Mouse (Mus musculus) gastrocnemius, adult 2 months (tissue): ENCODE results near the gene Atf7ip. TPM values are rescaled to one million over a fixed set of nuclear protein-coding genes. Genes with fewer than 3 reads are reported as not detected.

Source experiments
- DNase-seq: peaks from one replicate; pipeline ENCODE4 v3.0.0; 2022
- H3K27ac ChIP-seq: fragments of 200-600 bp; 2 replicates; pipeline ENCODE4 v1.8.1; 2022; ENCODE audit warnings: mild to moderate bottlenecking
- H3K4me3 ChIP-seq: fragments of 200-600 bp; 2 replicates; pipeline ENCODE4 v1.8.1; 2022; ENCODE audit warnings: mild to moderate bottlenecking, moderate library complexity
- CTCF ChIP-seq: fragments of 200-600 bp; IDR thresholded peaks from 2 replicates; pipeline ENCODE4 v1.8.1; 2022; ENCODE audit warnings: antibody characterized with exemption, mild to moderate bottlenecking, moderate library complexity
- intact Hi-C: fragments of 180-260 bp; cut with DNase I; formaldehyde crosslinking; loops from one replicate; pipeline ENCODE4 v1.15.1; 2025
- total RNA-seq, 2 experiments: library from RNA; stranded (reverse); gene quantifications; 2 replicates each; pipeline ENCODE4 v1.2.3; 2021

Atf7ip gene
- total RNA-seq, 2 experiments from 2014 or later = 43.4 to 46.9 TPM

DNA sequence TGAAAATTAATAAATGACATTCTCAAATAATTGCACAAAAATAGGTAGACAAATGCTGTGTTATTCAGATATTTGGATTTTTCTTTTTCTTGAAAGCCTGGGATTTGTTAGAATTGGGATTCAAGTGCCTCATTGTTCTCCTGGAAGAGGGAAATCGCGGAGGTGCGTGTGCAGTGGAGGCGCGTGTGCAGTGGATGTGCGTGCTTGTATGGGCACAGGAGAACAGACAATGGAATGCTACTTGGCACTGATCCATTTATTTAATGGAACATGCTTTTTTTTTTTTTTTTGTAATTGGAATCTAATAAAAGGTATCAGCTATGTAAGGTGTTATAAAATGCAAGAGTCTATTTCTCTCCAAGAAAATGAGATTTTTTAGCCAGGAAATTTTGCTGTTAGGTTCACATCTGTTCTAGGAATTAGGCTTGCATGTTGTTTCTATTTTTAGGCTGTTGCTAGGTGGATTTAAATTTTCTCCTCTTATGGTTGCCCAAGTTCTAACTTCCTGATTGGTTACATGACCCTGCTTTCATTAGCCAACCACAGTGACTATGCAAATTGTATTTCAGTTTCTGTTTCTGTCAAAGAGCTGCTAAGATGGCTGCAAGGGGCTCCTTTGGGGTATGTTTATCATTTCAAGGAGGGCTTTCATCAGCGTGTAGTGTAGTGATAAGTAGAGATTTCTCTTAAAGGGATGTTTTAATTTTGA is 44.8 kb downstream of the Atf7ip start:
- no peak for DNase-seq
- H3K4me3 ChIP-seq = peak overlapping the region; percentile 63
- intact Hi-C loops = no loop called here

DNA sequence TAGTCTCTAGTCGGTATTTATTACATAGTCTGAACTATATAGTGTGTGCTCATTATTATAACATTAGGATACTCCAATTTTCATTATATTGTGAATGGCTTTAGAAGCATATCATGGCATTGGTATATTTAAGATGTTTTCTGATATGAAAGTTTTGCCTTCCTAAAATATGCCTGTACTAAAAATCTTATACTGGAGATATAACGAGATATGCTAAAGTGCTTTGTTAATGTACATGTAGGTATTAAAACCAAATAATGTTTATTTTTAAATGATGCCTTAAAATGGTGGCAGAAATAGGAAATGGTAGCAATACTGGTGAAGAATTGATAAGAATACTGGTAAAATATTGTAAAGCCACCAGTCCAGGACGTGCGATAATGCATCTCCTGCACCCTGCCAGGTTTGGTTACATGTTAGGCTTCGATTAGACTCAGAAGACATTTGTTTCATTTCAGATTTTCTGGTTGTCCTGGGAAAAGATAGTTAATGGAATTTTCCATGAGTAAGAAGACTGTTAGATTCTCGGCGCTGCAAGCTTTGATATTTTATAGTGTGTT is 45.7 kb downstream of the Atf7ip start:
- TF ChIP-seq CTCF = no peak
- intact Hi-C loops = no loop called here
- Histone ChIP-seq H3K4me3 (peak overlapping the region; percentile 63), H3K27ac (peak overlapping the region; percentile 68)
- no peak for DNase-seq

More for the DNA sequence above, 44.8 kb downstream of the Atf7ip start:
- peak overlapping the region; percentile 68 for H3K27ac ChIP-seq
- TF ChIP-seq CTCF = no peak

DNA sequence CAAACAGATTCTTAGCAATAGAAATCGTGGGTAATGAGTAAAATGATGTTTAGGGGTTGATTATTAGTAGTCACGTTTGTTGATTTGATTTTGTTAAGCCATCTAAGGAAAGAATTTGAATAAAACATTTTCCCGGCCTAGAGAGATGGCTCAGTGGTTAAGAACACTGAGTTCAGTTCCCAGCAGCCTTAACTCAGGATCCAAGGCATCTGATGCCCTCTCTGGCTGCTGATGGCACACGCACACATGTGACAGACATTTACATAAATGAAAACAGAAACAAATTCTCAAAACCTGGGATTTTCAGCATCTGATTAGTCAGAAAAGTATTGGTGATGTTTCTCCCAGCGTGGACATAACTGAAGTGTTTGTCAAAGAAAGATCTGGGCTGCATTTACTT is 47.2 kb downstream of the Atf7ip start:
- H3K27ac ChIP-seq = peak overlapping the region; percentile 74
- no peak for DNase-seq
- intact Hi-C loops = no loop called here

GRCm38 (mm10) chr6:136553767-136554569 is 48.0 kb downstream of the Atf7ip start:
- Histone ChIP-seq H3K4me3 (peak overlapping the region; percentile 36; the same call in 1 of the 2 replicates), H3K27ac (peak overlapping the region; percentile 74)
- no peak for DNase-seq
- peak; percentile 34 for TF ChIP-seq CTCF
- intact Hi-C loops = loop anchor here (2.0 kb wide), 1 partner anchor 29 kb away; no protein-coding TSS in a partner anchor

More for the DNA sequence above, 47.2 kb downstream of the Atf7ip start:
- H3K4me3 ChIP-seq = no peak overlapping the region
- no peak for TF ChIP-seq CTCF

DNA sequence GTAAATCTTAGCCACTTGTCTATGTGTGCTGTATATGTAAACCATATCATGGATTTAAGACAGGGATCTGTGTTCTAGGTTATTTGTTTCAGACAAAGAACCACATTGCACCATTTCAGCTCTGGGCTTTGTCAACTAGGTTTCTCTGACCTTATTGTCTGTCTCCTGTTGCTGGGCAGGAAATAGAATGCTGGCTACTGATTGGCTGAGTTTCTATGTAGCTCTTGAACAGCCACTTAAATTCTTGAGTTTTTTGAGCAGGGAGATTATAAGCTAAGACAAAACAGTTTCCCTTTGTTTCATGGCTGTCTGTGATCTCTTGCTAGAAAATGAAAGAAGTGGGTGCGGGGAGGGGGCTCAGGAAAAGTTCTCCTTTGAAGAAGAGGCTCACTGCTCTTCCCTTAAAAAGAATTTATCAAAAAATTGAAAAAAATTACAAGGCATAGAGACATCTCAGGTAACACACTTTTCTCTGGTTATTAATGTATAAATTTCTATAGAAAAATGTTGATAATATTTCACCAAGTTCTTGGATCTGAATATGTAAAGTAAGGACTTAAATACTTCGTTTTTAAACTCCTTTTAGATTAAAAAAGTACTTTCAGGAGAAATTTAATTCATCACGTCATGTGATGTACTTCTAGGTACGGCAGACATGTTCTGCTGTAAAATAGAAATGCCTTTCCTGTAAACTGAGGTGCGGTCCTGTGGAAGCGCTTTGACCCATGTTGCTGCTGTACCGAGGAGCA is 49.0 kb downstream of the Atf7ip start:
- TF ChIP-seq CTCF = no peak
- DNase-seq = no peak

DNA sequence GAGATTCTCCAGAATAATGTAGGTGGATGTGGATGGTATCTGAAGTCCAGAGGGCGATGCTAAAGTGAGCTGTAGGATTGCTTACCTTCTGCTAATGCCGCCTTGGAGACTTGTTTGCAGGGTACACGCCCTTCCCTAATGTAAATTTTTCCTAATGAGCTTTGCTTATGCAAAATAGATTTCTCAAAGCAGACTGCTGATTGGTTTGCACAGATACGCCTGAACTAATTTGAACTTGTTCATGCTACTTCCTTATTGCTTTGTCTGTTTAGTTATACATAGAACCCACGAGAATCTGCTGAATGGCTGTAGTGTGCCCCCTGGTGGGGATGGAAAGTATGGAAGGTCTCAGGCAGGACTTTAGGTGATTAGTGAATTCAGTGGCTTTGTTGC is 49.6 kb downstream of the Atf7ip start:
- TF ChIP-seq CTCF = peak; percentile 77
- peak; percentile 55 for DNase-seq
- intact Hi-C loops = loop anchor here (1.0 to 2.0 kb wide), 3 partner anchors 31 to 133 kb away; no protein-coding TSS in a partner anchor
- H3K27ac ChIP-seq = peak overlapping the region; percentile 74
- peak overlapping the region; percentile 8; the same call in 1 of the 2 replicates for H3K4me3 ChIP-seq

More for the DNA sequence above, 49.0 kb downstream of the Atf7ip start:
- Histone ChIP-seq H3K4me3 (peak overlapping the region; percentile 8; the same call in 1 of the 2 replicates), H3K27ac (peak overlapping the region; percentile 74)
- intact Hi-C loops = loop anchor here (1.0 to 2.0 kb wide), 3 partner anchors 30 to 133 kb away; no protein-coding TSS in a partner anchor

DNA sequence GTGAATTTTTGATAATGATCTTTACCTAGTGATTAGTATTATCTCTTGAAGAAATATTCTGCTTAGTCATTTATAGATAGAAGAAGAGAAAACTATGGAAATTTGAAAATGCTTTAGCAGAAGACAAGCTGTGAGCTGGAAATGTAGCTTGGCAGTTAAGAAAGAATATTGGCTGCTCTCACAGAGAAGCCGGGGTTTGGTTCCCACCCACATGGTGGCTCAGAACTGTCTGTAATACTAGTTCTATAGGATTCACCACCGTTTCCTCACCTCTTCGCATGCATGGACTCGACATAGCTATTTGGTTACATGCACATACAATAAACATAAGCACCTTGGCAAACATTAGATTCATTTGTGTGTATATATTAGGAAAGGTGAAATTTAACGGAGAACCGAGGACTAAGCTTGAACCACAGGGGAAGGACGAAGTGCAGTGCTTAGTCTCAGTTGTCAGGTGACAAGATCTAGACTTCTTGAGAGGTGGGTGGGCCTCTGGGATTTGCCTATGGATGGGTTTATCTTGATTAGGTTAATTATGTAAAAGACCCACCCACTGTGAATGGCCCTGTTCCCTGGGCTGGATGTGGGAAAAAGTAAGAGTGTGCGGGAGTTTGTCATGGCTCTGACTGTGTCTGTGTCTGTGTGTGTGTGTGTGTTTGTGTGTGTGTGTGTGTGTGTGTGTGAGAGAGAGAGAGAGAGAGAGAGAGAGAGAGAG is 52.5 kb downstream of the Atf7ip start:
- intact Hi-C loops = no loop called here
- Histone ChIP-seq H3K4me3 (no peak overlapping the region), H3K27ac (no peak overlapping the region)
- no peak for DNase-seq
- no peak for TF ChIP-seq CTCF

GRCm38 (mm10) chr6:136566002-136566401 is 60.0 kb downstream of the Atf7ip start:
- no peak overlapping the region for H3K4me3 ChIP-seq
- no peak overlapping the region for H3K27ac ChIP-seq
- intact Hi-C loops = no loop called here
- no peak for DNase-seq
- no peak for TF ChIP-seq CTCF

DNA sequence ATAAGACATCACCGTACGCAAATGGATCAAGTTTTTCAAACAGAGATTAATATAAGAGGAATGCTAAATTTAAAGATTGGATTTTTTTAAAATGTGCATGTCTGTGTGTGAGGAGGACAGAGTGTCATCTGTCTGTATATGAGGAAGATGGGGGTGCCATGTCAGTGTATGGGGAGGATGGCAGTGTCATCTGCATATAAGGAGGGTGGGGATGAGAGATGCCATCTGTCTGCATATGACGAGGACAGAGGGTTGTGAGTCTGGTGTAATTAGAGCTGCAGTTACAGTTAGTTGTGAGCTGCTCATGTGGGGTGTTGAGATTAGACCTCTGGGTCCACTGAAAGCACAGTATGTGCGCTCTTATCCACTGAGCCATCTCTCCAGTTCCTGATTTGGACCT is 84.8 kb downstream of the Atf7ip start:
- no peak for TF ChIP-seq CTCF
- H3K4me3 ChIP-seq = no peak overlapping the region
- intact Hi-C loops = no loop called here
- H3K27ac ChIP-seq = no peak overlapping the region
- no peak for DNase-seq

DNA sequence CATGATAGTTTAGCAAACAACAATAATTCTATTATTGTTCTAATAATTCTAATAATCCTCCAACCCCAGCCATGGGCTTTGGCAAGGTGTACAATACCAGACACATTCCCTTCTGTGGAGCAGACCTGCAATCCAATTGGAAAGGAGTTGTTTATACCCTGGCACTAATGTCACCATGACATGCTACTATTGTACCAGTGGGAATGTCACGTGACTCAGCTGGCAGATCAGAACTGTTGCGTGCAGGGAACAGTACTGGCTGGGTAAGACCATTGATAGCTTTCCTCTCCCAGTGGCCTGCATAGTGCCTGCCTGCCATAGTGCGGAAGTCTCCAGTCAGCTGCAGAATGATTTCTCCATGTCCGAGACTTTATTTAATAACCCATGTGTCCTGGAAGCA is 88.6 kb downstream of the Atf7ip start:
- TF ChIP-seq CTCF = no peak
- no peak for DNase-seq
- intact Hi-C loops = no loop called here
- Histone ChIP-seq H3K27ac (no peak overlapping the region), H3K4me3 (no peak overlapping the region)

DNA sequence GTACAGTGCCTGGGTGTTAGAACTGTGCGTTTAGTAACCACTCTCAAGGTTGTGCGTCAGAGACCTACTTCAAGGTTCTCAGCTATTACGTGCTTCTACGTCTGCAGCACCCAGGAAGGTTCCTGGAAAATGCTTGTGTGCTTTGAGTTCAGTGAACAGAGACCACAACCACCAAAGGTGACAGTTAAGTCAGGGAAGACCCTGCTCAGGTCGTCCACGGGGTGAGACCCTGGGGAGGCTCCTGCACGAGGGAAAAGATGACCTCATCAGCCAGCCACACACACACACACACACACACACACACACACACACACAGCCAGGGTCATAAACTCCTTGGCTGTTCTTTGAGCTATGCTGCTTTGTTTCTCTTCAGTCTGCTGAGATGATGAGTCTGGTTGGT is 96.6 kb downstream of the Atf7ip start:
- intact Hi-C loops = loop anchor here (10.0 kb wide), 1 partner anchor 178 kb away; no protein-coding TSS in a partner anchor
- H3K27ac ChIP-seq = no peak overlapping the region
- H3K4me3 ChIP-seq = no peak overlapping the region
- no peak for TF ChIP-seq CTCF
- DNase-seq = no peak
